8 mouse cellular contexts compared by ENCODE assay signal in genomic region chr15:89622312-89622958, GRCm38 (mm10). TPM values are rescaled to one million over a fixed set of nuclear protein-coding genes. Genes with fewer than 3 reads are reported as not detected.
DNase-seq lines count a peak whose midpoint lies in the region; ATAC-seq lines count a peak whose summit lies in the region.

No protein-coding gene starts in this region.

- no peak overlapping the region for H3K9ac ChIP-seq in heart, embryonic 12.5 days
- no peak overlapping the region for H3K9ac ChIP-seq in midbrain, embryonic 16.5 days (ENCODE audit: low read depth, low read length)

- WGBS in heart, embryonic 12.5 days, result 77% methylated on average over 12 of the region's 12 CpGs
- WGBS in midbrain, embryonic 16.5 days, result 74% methylated on average over 12 of the region's 12 CpGs

- H3K27me3 ChIP-seq in heart, embryonic 12.5 days (replicated peaks), result no peaks in the 10 kb centered on the region
- H3K27me3 ChIP-seq in midbrain, embryonic 16.5 days (ENCODE audit: control insufficient read depth, insufficient read depth, low read depth, low read length), result no peaks in the 10 kb centered on the region

- peak; percentile 55; the same call in 1 of the 2 replicates for ATAC-seq in heart, embryonic 12.5 days (ENCODE audit: insufficient number of reproducible peaks, low FRiP score)
- ATAC-seq in midbrain, embryonic 16.5 days, result peak; percentile 68

- H3K4me1 ChIP-seq in heart, embryonic 12.5 days (replicated peaks), result 0 out of 2 replicates have a peak, but pooled peaks cover 4% of the 10 kb centered on the region
- no peaks in the 10 kb centered on the region for H3K4me1 ChIP-seq in midbrain, embryonic 16.5 days (ENCODE audit: control insufficient read depth, insufficient read depth, low read length)

- no peak overlapping the region for H3K4me2 ChIP-seq in heart, embryonic 12.5 days
- no peak overlapping the region for H3K4me2 ChIP-seq in midbrain, embryonic 16.5 days (ENCODE audit: low read length)

- H3K36me3 ChIP-seq in heart, embryonic 12.5 days, result no peaks in the 10 kb centered on the region
- H3K36me3 ChIP-seq in midbrain, embryonic 16.5 days (ENCODE audit: control insufficient read depth, insufficient read depth, low read length), result no peaks in the 10 kb centered on the region

- no peak overlapping the region for H3K4me3 ChIP-seq in heart, embryonic 12.5 days
- no peak overlapping the region for H3K4me3 ChIP-seq in midbrain, embryonic 16.5 days (ENCODE audit: low read depth, low read length)

- intact Hi-C loops in heart, postnatal 14 days (cut with DNase I), result loop anchor here (2.0 kb wide), 1 partner anchor 592 kb away; no protein-coding TSS in a partner anchor

- no peak for DNase-seq in heart, adult 9 months (ENCODE audit: low spot score in 2 of 2)
- peak; percentile 32 for DNase-seq in MEL-GATA-1-ER (ENCODE audit: extremely low read depth, low read depth)
- peak; percentile 25 to 52 for DNase-seq in cerebellum, postnatal 25 days
- peak; percentile 20 to 26 for DNase-seq in heart, postnatal 14 days
- peak; percentile 53 to 68 for DNase-seq in layer of hippocampus, postnatal 25 days (ENCODE audit: extremely low spot score in 1 of 2, low spot score in 1 of 2)
- peak; percentile 67 for DNase-seq in thymus, postnatal 4 days

- no peak overlapping the region for H3K27ac ChIP-seq in heart, embryonic 12.5 days (ENCODE audit: poor library complexity, severe bottlenecking)
- no peak overlapping the region for H3K27ac ChIP-seq in midbrain, embryonic 16.5 days (ENCODE audit: low read length)

- H3K9me3 ChIP-seq in heart, embryonic 12.5 days (replicated peaks), result 0 out of 2 replicates have a peak, but pooled peaks cover 4% of the 10 kb centered on the region
- H3K9me3 ChIP-seq in midbrain, embryonic 16.5 days (replicated peaks; ENCODE audit: control insufficient read depth, low read length, poor library complexity, severe bottlenecking), result no peaks in the 10 kb centered on the region

RNA-seq across cellular contexts. Expression of gene Rabl2, which starts 30.7 kb away (rescaled TPM):
- 20.3 and 21.1 TPM in 2 replicates for polyA plus RNA-seq in heart, embryonic 12.5 days (2016; fragmentation: Nextera tagmentation; extraction: Ambion mirVana)
- 1 to 10 TPM; 5.0 to 7.5 TPM for total RNA-seq in heart, postnatal 14 days (2021)
- 10 to 100 TPM; 27.3 to 33.4 TPM for total RNA-seq in layer of hippocampus, postnatal 25 days (2021)
- polyA plus RNA-seq in midbrain, embryonic 16.5 days (2015; fragmentation: Nextera tagmentation; extraction: Ambion mirVana), result 82.1 and 95.5 TPM in 2 replicates

RNA-seq across cellular contexts. Expression of gene Acr, which starts 54.3 kb away (rescaled TPM):
- 0.29 and 0.42 TPM in 2 replicates for polyA plus RNA-seq in heart, embryonic 12.5 days (2016; fragmentation: Nextera tagmentation; extraction: Ambion mirVana)
- total RNA-seq in heart, postnatal 14 days (2021), result under 1 TPM; 0.15 to 0.53 TPM
- total RNA-seq in layer of hippocampus, postnatal 25 days (2021), result under 1 TPM; 0.37 to 0.96 TPM
- polyA plus RNA-seq in midbrain, embryonic 16.5 days (2015; fragmentation: Nextera tagmentation; extraction: Ambion mirVana), result 1.6 and 1.8 TPM in 2 replicates

Comparison
In these comparisons a context has a peak if more than half of its experiments do, and no peak if none do; other contexts are left out.
1. DNase-seq: peak in MEL-GATA-1-ER (single experiment), cerebellum, postnatal 25 days (2 of 2), heart, postnatal 14 days (2 of 2), layer of hippocampus, postnatal 25 days (2 of 2) and thymus, postnatal 4 days (single experiment); none in heart, adult 9 months (0 of 2).